Mouse (Mus musculus) lung, postnatal 10 days (tissue): Measurements from ENCODE around the gene Ube2o.

Experiments used
- DNase-seq: peaks from one replicate; pipeline ENCODE4 v3.0.0; 2021

The Ube2o gene

GRCm38 (mm10) chr11:116581376-116581814 lies at the start of gene Ube2o:
Gene Ube2o, minus strand, starts transcription at chr11:116581447.
- peak; percentile 91 for DNase-seq

GRCm38 (mm10) chr11:116630171-116630965 lies 49.1 kb upstream of the Ube2o start:
- DNase-seq, result no peak

- no peak for DNase-seq
Observed at GRCm38 (mm10) chr11:116629472-116629871, 48.2 kb upstream of the Ube2o start.

GRCm38 (mm10) chr11:116628712-116629111 lies 47.5 kb upstream of the Ube2o start:
- peak; percentile 93 for DNase-seq

GRCm38 (mm10) chr11:116627072-116628020 lies 46.1 kb upstream of the Ube2o start:
- DNase-seq, result peak; percentile 68

GRCm38 (mm10) chr11:116626299-116627071 lies 45.2 kb upstream of the Ube2o start, which contains the start of gene Rhbdf2:
Gene Rhbdf2, minus strand, starts transcription at chr11:116627019.
- DNase-seq, result no peak

- peak; percentile 70 for DNase-seq
Observed at GRCm38 (mm10) chr11:116625081-116626000, 44.1 kb upstream of the Ube2o start.

GRCm38 (mm10) chr11:116624131-116624832 lies 43.0 kb upstream of the Ube2o start:
- DNase-seq, result peak; percentile 84

- DNase-seq, result peak; percentile 36
Observed at GRCm38 (mm10) chr11:116623281-116624124, 42.3 kb upstream of the Ube2o start.

- peak; percentile 94 for DNase-seq
Observed at GRCm38 (mm10) chr11:116621258-116621704, 40.0 kb upstream of the Ube2o start.

GRCm38 (mm10) chr11:116620559-116621253 lies 39.5 kb upstream of the Ube2o start:
- DNase-seq, result no peak

- DNase-seq, result peak; percentile 68
Observed at GRCm38 (mm10) chr11:116620073-116620472, 38.8 kb upstream of the Ube2o start.

- no peak for DNase-seq
Observed at GRCm38 (mm10) chr11:116619561-116619960, 38.3 kb upstream of the Ube2o start.

GRCm38 (mm10) chr11:116619156-116619555 lies 37.9 kb upstream of the Ube2o start:
- DNase-seq, result peak; percentile 78

- no peak for DNase-seq
Observed at GRCm38 (mm10) chr11:116618666-116619065, 37.4 kb upstream of the Ube2o start.

- peak; percentile 77 for DNase-seq
Observed at GRCm38 (mm10) chr11:116617641-116618040, 36.4 kb upstream of the Ube2o start.

- DNase-seq, result no peak
Observed at GRCm38 (mm10) chr11:116616438-116617118, 35.3 kb upstream of the Ube2o start.

GRCm38 (mm10) chr11:116615735-116616437 lies 34.6 kb upstream of the Ube2o start:
- DNase-seq, result peak; percentile 86
